Mouse (Mus musculus): ENCODE results near the gene Arap1. TPM values are rescaled to one million over a fixed set of nuclear protein-coding genes. Genes with fewer than 3 reads are reported as not detected.
A peak's percentile ranks its signal among the peaks of the same experiment; 100 is the strongest.

The Arap1 gene
- polyA plus RNA-seq, 1 experiment from 2014 or later, result 6.2 TPM

GRCm38 (mm10) chr7:101427736-101428135, 79.9 kb downstream of the Arap1 start:
- no peak overlapping the region for H3K9ac ChIP-seq (replicated peaks)
- H3K4me1 ChIP-seq (replicated peaks), result peaks cover 24% of the 10 kb centered on the region
- no peak for ATAC-seq
- no peaks in the 10 kb centered on the region; the same call in 1 of the 2 replicates for H3K27me3 ChIP-seq
- no peaks in the 10 kb centered on the region for H3K36me3 ChIP-seq
- WGBS, result 14% methylated on average over 2 of the region's 2 CpGs
- no peaks in the 10 kb centered on the region for H3K9me3 ChIP-seq
- H3K4me2 ChIP-seq (replicated peaks), result no peak overlapping the region
- no peak overlapping the region for H3K4me3 ChIP-seq (replicated peaks)
- H3K27ac ChIP-seq, result no peak overlapping the region

GRCm38 (mm10) chr7:101435038-101435437, 87.2 kb downstream of the Arap1 start:
- no peak overlapping the region for H3K27ac ChIP-seq
- WGBS, result 61% methylated on average over 6 of the region's 6 CpGs

GRCm38 (mm10) chr7:101437876-101438275, 90.0 kb downstream of the Arap1 start:
- Histone ChIP-seq H3K27ac (no peak overlapping the region), H3K36me3 (no peaks in the 10 kb centered on the region), H3K27me3 (no peaks in the 10 kb centered on the region), H3K4me3 (replicated peaks) (no peak overlapping the region), H3K9me3 (no peaks in the 10 kb centered on the region), H3K4me1 (replicated peaks) (peaks cover 9% of the 10 kb centered on the region; the same call in 1 of the 2 replicates), H3K4me2 (replicated peaks) (no peak overlapping the region), H3K9ac (replicated peaks) (no peak overlapping the region)
- no peak for ATAC-seq
- WGBS, result 26% methylated on average over 1 of the region's 1 CpGs

More at GRCm38 (mm10) chr7:101435038-101435437, 87.2 kb downstream of the Arap1 start:
- Histone ChIP-seq H3K27me3 (no peaks in the 10 kb centered on the region), H3K9me3 (no peaks in the 10 kb centered on the region), H3K4me3 (replicated peaks) (no peak overlapping the region), H3K4me2 (replicated peaks) (no peak overlapping the region), H3K9ac (replicated peaks) (no peak overlapping the region), H3K36me3 (no peaks in the 10 kb centered on the region), H3K4me1 (replicated peaks) (no peaks in the 10 kb centered on the region)
- ATAC-seq, result 0 out of 2 replicates have a peak, but pooled peaks have one; percentile 34

GRCm38 (mm10) chr7:101443093-101443492, 95.2 kb downstream of the Arap1 start:
- no peak overlapping the region for H3K9ac ChIP-seq (replicated peaks)
- no peak overlapping the region for H3K4me3 ChIP-seq (replicated peaks)
- H3K36me3 ChIP-seq, result no peaks in the 10 kb centered on the region
- H3K9me3 ChIP-seq, result no peaks in the 10 kb centered on the region
- 62% methylated on average over 10 of the region's 10 CpGs for WGBS
- no peaks in the 10 kb centered on the region for H3K27me3 ChIP-seq
- no peak overlapping the region for H3K27ac ChIP-seq
- no peak overlapping the region for H3K4me2 ChIP-seq (replicated peaks)
- peak; percentile 34; the same call in 1 of the 2 replicates for ATAC-seq
- peaks cover 15% of the 10 kb centered on the region; the same call in 1 of the 2 replicates for H3K4me1 ChIP-seq (replicated peaks)

GRCm38 (mm10) chr7:101444211-101444610, 96.3 kb downstream of the Arap1 start:
- Histone ChIP-seq H3K36me3 (no peaks in the 10 kb centered on the region), H3K4me2 (replicated peaks) (no peak overlapping the region), H3K4me3 (replicated peaks) (no peak overlapping the region), H3K27me3 (0 out of 2 replicates have a peak, but pooled peaks cover 4% of the 10 kb centered on the region), H3K9ac (replicated peaks) (no peak overlapping the region), H3K9me3 (no peaks in the 10 kb centered on the region), H3K4me1 (replicated peaks) (peaks cover 15% of the 10 kb centered on the region; the same call in 1 of the 2 replicates), H3K27ac (no peak overlapping the region)
- 85% methylated on average over 4 of the region's 4 CpGs for WGBS
- ATAC-seq, result no peak

- Histone ChIP-seq H3K9ac (replicated peaks) (no peak overlapping the region), H3K27me3 (peaks cover 34% of the 10 kb centered on the region), H3K9me3 (no peaks in the 10 kb centered on the region), H3K4me2 (replicated peaks) (no peak overlapping the region), H3K36me3 (no peaks in the 10 kb centered on the region), H3K4me3 (replicated peaks) (no peak overlapping the region), H3K27ac (no peak overlapping the region), H3K4me1 (replicated peaks) (peaks cover 10% of the 10 kb centered on the region; the same call in 1 of the 2 replicates)
- 45% methylated on average over 3 of the region's 3 CpGs for WGBS
- no peak; the same call in 1 of the 2 replicates for ATAC-seq
Measured at GRCm38 (mm10) chr7:101449855-101450254, 102.0 kb downstream of the Arap1 start.

- peak overlapping the region; percentile 73 for H3K9ac ChIP-seq (replicated peaks)
- no peaks in the 10 kb centered on the region for H3K9me3 ChIP-seq
- H3K27ac ChIP-seq, result no peak overlapping the region
- ATAC-seq, result peak; percentile 84
- peak overlapping the region; percentile 55 for H3K4me3 ChIP-seq (replicated peaks)
- H3K4me2 ChIP-seq (replicated peaks), result peak overlapping the region; percentile 98
- H3K36me3 ChIP-seq, result no peaks in the 10 kb centered on the region
- under 1% methylated on average over 66 of the region's 68 CpGs for WGBS
- H3K27me3 ChIP-seq, result peaks cover 40% of the 10 kb centered on the region
- H3K4me1 ChIP-seq (replicated peaks), result peaks cover 10% of the 10 kb centered on the region; the same call in 1 of the 2 replicates
Measured at GRCm38 (mm10) chr7:101450422-101451401, 102.8 kb downstream of the Arap1 start.

- no peak overlapping the region for H3K27ac ChIP-seq
- peak overlapping the region; percentile 98 for H3K4me2 ChIP-seq (replicated peaks)
- no peak for ATAC-seq
- no peak overlapping the region for H3K4me3 ChIP-seq (replicated peaks)
- no peaks in the 10 kb centered on the region for H3K9me3 ChIP-seq
- no peak overlapping the region for H3K9ac ChIP-seq (replicated peaks)
- H3K27me3 ChIP-seq, result peaks cover 43% of the 10 kb centered on the region
- peaks cover 19% of the 10 kb centered on the region for H3K4me1 ChIP-seq (replicated peaks)
- no peaks in the 10 kb centered on the region for H3K36me3 ChIP-seq
- WGBS, result 89% methylated on average over 3 of the region's 3 CpGs
Measured at GRCm38 (mm10) chr7:101452669-101453068, 104.8 kb downstream of the Arap1 start.

GRCm38 (mm10) chr7:101453296-101453695, 105.4 kb downstream of the Arap1 start:
- Histone ChIP-seq H3K27ac (no peak overlapping the region), H3K9me3 (no peaks in the 10 kb centered on the region), H3K4me2 (replicated peaks) (peak overlapping the region; percentile 98), H3K27me3 (peaks cover 47% of the 10 kb centered on the region), H3K36me3 (no peaks in the 10 kb centered on the region), H3K4me1 (replicated peaks) (peaks cover 19% of the 10 kb centered on the region), H3K4me3 (replicated peaks) (no peak overlapping the region), H3K9ac (replicated peaks) (no peak overlapping the region)
- ATAC-seq, result no peak
- 96% methylated on average over 3 of the region's 3 CpGs for WGBS

- 15% methylated on average over 8 of the region's 8 CpGs for WGBS
- Histone ChIP-seq H3K9ac (replicated peaks) (no peak overlapping the region), H3K27me3 (peaks cover 43% of the 10 kb centered on the region), H3K4me2 (replicated peaks) (peak overlapping the region; percentile 98; the same call in 1 of the 2 replicates), H3K4me3 (replicated peaks) (no peak overlapping the region), H3K27ac (no peak overlapping the region), H3K36me3 (no peaks in the 10 kb centered on the region), H3K9me3 (no peaks in the 10 kb centered on the region), H3K4me1 (replicated peaks) (peaks cover 19% of the 10 kb centered on the region)
- no peak for ATAC-seq
Measured at GRCm38 (mm10) chr7:101453725-101454124, 105.9 kb downstream of the Arap1 start.

GRCm38 (mm10) chr7:101454479-101454878, 106.6 kb downstream of the Arap1 start:
- H3K27me3 ChIP-seq, result peaks cover 41% of the 10 kb centered on the region
- H3K9ac ChIP-seq (replicated peaks), result no peak overlapping the region
- no peaks in the 10 kb centered on the region for H3K9me3 ChIP-seq
- no peak for ATAC-seq
- H3K27ac ChIP-seq, result no peak overlapping the region
- no peaks in the 10 kb centered on the region for H3K36me3 ChIP-seq
- H3K4me1 ChIP-seq (replicated peaks), result peaks cover 19% of the 10 kb centered on the region
- H3K4me3 ChIP-seq (replicated peaks), result no peak overlapping the region
- H3K4me2 ChIP-seq (replicated peaks), result no peak overlapping the region
- 90% methylated on average over 9 of the region's 9 CpGs for WGBS

- H3K36me3 ChIP-seq, result no peaks in the 10 kb centered on the region
- no peak for ATAC-seq
- H3K4me3 ChIP-seq (replicated peaks), result no peak overlapping the region
- no peak overlapping the region for H3K4me2 ChIP-seq (replicated peaks)
- peaks cover 24% of the 10 kb centered on the region for H3K4me1 ChIP-seq (replicated peaks)
- 90% methylated on average over 6 of the region's 6 CpGs for WGBS
- H3K27ac ChIP-seq, result no peak overlapping the region
- no peaks in the 10 kb centered on the region for H3K9me3 ChIP-seq
- no peak overlapping the region for H3K9ac ChIP-seq (replicated peaks)
- peaks cover 38% of the 10 kb centered on the region for H3K27me3 ChIP-seq
Measured at GRCm38 (mm10) chr7:101455141-101455540, 107.3 kb downstream of the Arap1 start.
